Mouse (Mus musculus) heart, postnatal 0 days (tissue): ENCODE results near the gene Fign. TPM values are rescaled to one million over a fixed set of nuclear protein-coding genes. Genes with fewer than 3 reads are reported as not detected.

Source experiments
- ATAC-seq: fragments of 200-750 bp; cut with Nextera tagmentation; 2 replicates; pipeline ENCODE4 v1.8.0; 2017; ENCODE audit warnings: low read depth, moderate number of reproducible peaks, moderate library complexity; ENCODE audit not compliant: insufficient read depth
- DNase-seq: peaks from one replicate; pipeline ENCODE4 v3.0.0-alpha.2; 2016; ENCODE audit warnings: low spot score
- H3K27ac ChIP-seq: fragments of 300-500 bp; sonication (generic); 2 replicates; pipeline ENCODE4 v1.5.1; 2014; ENCODE audit warnings: low read depth, mild to moderate bottlenecking
- H3K27me3 ChIP-seq: fragments of 300-500 bp; sonication (generic); 2 replicates; pipeline ENCODE4 v1.6.1; 2014; ENCODE audit warnings: low read length, mixed read lengths; ENCODE audit not compliant: control insufficient read depth, insufficient read depth
- H3K36me3 ChIP-seq: fragments of 300-500 bp; sonication (generic); replicated peaks from 2 replicates; pipeline ENCODE4 v1.6.1; 2014; ENCODE audit warnings: low read length, mixed read lengths; ENCODE audit not compliant: control insufficient read depth, insufficient read depth
- H3K4me1 ChIP-seq: fragments of 300-500 bp; sonication (generic); 2 replicates; pipeline ENCODE4 v1.6.1; 2014; ENCODE audit warnings: antibody characterized with exemption; ENCODE audit not compliant: control insufficient read depth, insufficient read depth
- H3K4me2 ChIP-seq: fragments of 300-500 bp; sonication (generic); 2 replicates; pipeline ENCODE4 v1.6.1; 2014; ENCODE audit warnings: low read depth, mild to moderate bottlenecking, low read length, moderate library complexity
- H3K4me3 ChIP-seq: fragments of 300-500 bp; sonication (generic); 2 replicates; pipeline ENCODE4 v1.5.1; 2014; ENCODE audit warnings: low read depth, low read length
- H3K9ac ChIP-seq: fragments of 300-500 bp; sonication (generic); replicated peaks from 2 replicates; pipeline ENCODE4 v1.6.1; 2014; ENCODE audit warnings: low read depth, low read length, mixed read lengths
- H3K9me3 ChIP-seq: fragments of 300-500 bp; sonication (generic); replicated peaks from 2 replicates; pipeline ENCODE4 v1.6.1; 2016; ENCODE audit warnings: low read length; ENCODE audit not compliant: control insufficient read depth
- CTCF ChIP-seq: IDR thresholded peaks from 2 replicates; pipeline ENCODE4 v1.5.1; 2016; ENCODE audit warnings: antibody characterized with exemption, control low read depth, low read depth
- EP300 ChIP-seq: IDR thresholded peaks from 2 replicates; pipeline ENCODE4 v1.6.1; 2016; ENCODE audit warnings: antibody characterized with exemption, low read depth
- WGBS: fragments of 180-500 bp; shearing (Covaris S2); extraction: QIAGEN DNeasy Blood & Tissue Kit; methylation state at CpG from one replicate; pipeline ENCODE4 v1.1.7; 2014; 5-methylcytosine and 5-hydroxymethylcytosine counted together
- polyA plus RNA-seq: library from polyadenylated mRNA; unstranded; fragments of >200 nt; fragmentation: Nextera tagmentation; extraction: Ambion mirVana; gene quantifications from 2 replicates; pipeline ENCODE4 v1.2.1, GENCODE M21; 2015
- total RNA-seq: library from RNA; depleted of rRNA; stranded (reverse); fragments of >200 nt; gene quantifications from 2 replicates; pipeline ENCODE4 v1.2.3, GENCODE M21; 2014; ENCODE audit warnings: low replicate concordance

Fign gene
- total and polyA plus RNA-seq, 2 experiments from 2014 or later: 5.2 to 6.4 TPM

DNA sequence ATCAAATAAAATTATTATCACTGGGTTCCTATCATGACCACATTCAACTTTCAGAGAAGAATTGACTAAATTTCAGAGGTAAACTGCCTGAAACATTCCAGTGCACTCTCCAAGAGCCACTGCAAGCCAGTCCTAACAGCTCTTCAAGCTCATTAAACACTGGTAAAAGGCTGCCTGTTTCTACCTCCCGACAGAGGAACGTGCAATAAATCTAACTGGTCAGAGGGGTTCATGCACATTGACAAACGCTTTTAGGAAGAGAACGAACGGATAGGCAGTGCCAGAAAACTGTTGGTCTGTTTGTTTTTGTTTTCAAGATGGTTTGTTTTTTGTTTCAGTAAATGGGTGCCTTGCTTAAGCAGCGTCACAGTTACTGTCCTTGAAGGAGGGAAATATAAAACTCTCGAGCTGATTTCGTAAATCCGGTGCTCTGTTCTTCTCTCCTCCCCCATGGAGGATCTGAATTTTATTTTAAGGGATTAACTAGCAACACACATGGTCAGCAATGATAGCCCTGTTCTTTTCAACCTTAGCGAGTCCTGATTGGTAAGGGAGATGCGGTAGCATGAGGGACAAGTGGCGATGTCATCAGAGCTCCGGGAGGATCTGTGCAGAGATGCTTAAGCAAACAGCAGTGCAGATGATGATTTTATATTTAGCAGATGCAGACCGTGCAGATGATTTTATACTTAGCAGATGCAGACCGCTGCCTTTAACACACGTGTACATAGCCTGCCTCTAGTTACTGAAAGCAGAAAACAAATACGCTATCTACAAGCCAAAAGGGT lies 23.0 kb downstream of the Fign start:
- no peak overlapping the region for H3K27ac ChIP-seq
- no peak overlapping the region for H3K9ac ChIP-seq
- no peaks in the 10 kb centered on the region for H3K27me3 ChIP-seq
- 54% methylated on average over 17 of the region's 17 CpGs for WGBS
- H3K4me3 ChIP-seq: 0 out of 2 replicates have a peak overlapping the region, but pooled peaks have one; percentile 0
- H3K36me3 ChIP-seq: no peaks in the 10 kb centered on the region
- DNase-seq: no peak
- peaks cover 5% of the 10 kb centered on the region for H3K4me1 ChIP-seq
- peak overlapping the region; percentile 24 for H3K4me2 ChIP-seq
- ATAC-seq: no peak
- TF ChIP-seq EP300: no peak
- TF ChIP-seq CTCF: no peak
- H3K9me3 ChIP-seq: no peaks in the 10 kb centered on the region

DNA sequence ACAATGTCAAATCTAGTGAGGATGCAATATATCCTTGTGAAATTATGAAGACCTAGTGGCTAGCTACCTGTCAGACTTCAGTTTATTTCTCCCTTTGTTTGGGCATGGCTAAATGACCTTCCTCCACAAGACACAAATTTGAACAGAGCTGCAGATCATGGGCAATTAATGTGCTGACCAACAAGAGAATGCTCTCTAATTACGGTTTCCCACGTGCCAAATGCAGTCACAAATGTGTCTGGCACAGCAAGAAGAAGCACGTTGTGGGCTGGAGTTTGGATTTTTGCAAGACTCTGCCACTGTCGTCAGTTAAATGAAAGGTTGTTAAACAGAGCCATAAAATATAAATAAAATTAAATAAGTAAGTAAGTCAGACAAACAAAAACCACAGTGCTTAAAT lies 25.7 kb downstream of the Fign start:
- Histone ChIP-seq H3K9ac (no peak overlapping the region), H3K4me3 (no peak overlapping the region), H3K4me1 (peaks cover 4% of the 10 kb centered on the region), H3K27ac (no peak overlapping the region), H3K9me3 (no peaks in the 10 kb centered on the region), H3K4me2 (no peak overlapping the region), H3K36me3 (no peaks in the 10 kb centered on the region), H3K27me3 (no peaks in the 10 kb centered on the region)
- no peak for TF ChIP-seq EP300
- TF ChIP-seq CTCF: no peak
- WGBS: 74% methylated on average over 4 of the region's 4 CpGs
- no peak for ATAC-seq
- DNase-seq: no peak

DNA sequence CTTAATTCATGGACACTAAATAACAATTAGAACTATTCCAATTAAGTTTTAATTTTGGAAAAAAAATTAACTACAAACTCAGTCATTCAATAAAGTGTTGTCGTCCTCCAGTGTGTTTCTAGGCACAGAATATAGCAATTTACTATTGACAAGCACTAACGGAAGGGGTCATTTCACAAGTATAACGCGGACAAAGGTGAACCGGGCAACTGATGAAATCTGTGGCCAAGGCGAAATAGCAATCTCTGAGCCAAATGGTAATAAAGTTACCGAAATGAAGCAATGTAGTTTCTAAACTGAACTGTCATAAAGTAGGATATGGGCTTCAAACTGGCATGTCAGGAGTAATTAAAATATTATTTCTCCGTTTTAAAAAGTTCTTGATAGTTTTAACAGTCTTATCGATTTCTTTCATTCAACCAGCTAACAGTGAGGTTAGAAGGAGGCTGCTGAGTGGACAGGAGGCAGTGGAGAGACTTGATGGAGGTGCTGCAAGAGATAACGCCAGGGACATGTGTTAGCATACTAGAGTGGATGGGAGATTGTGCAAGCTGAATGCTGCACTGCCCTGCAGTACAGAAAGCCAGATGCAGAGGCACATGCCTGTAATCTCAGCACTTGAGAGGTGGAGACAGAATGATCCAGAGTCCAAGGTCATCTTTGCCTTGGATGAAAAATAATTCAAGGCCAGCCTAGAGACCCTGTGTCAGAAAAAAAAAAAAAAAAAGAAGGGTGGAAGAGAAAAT lies 27.7 kb downstream of the Fign start:
- peak overlapping the region; percentile 78 for H3K27ac ChIP-seq
- peak overlapping the region; percentile 48 for H3K4me2 ChIP-seq
- 40% methylated on average over 10 of the region's 10 CpGs for WGBS
- H3K9me3 ChIP-seq: no peaks in the 10 kb centered on the region
- no peak overlapping the region for H3K4me3 ChIP-seq
- H3K4me1 ChIP-seq: peaks cover 2% of the 10 kb centered on the region; the same call in 1 of the 2 replicates
- no peaks in the 10 kb centered on the region for H3K27me3 ChIP-seq
- DNase-seq (peak; percentile 83), ATAC-seq (peak; percentile 94)
- TF ChIP-seq CTCF (no peak), EP300 (peak; percentile 82)
- H3K36me3 ChIP-seq: no peaks in the 10 kb centered on the region
- H3K9ac ChIP-seq: no peak overlapping the region

- DNase-seq (no peak), ATAC-seq (no peak)
- no peak overlapping the region for H3K27ac ChIP-seq
- H3K9ac ChIP-seq: no peak overlapping the region
- H3K27me3 ChIP-seq: no peaks in the 10 kb centered on the region
- H3K36me3 ChIP-seq: no peaks in the 10 kb centered on the region
- no peak overlapping the region for H3K4me2 ChIP-seq
- no peak for TF ChIP-seq CTCF
- H3K4me3 ChIP-seq: no peak overlapping the region
- 92% methylated on average over 4 of the region's 4 CpGs for WGBS
- peaks cover 19% of the 10 kb centered on the region; the same call in 1 of the 2 replicates for H3K4me1 ChIP-seq
- H3K9me3 ChIP-seq: no peaks in the 10 kb centered on the region
Measured at GRCm38 (mm10) chr2:64065511-64065910, 32.3 kb downstream of the Fign start.

DNA sequence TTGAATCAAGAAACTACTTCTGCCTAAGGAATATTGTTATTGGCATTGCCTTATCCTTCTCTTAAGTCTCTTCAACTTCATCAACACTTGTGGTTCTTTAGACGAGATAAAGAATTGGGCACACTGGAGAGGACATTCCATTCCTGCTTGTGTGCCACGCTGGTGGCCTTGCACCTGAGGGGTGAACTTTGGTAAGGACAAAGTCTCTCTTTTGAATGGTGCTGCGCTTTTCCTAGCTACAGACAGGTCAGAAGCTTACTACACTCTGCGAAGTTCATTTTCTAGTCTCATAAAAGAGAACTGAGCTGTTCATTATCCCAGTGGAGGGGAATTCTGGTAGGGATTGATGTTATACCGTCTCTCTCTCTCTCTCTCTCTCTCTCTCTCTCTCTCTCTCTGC lies 38.4 kb downstream of the Fign start:
- no peak for ATAC-seq
- no peak overlapping the region for H3K9ac ChIP-seq
- H3K27ac ChIP-seq: peak overlapping the region; percentile 68
- H3K4me3 ChIP-seq: no peak overlapping the region
- TF ChIP-seq EP300 (peak; percentile 21; the same call in 1 of the 2 replicates), CTCF (no peak)
- H3K27me3 ChIP-seq: no peaks in the 10 kb centered on the region
- H3K4me1 ChIP-seq: peaks cover 38% of the 10 kb centered on the region
- H3K9me3 ChIP-seq: no peaks in the 10 kb centered on the region
- WGBS: 59% methylated on average over 5 of the region's 5 CpGs
- no peak overlapping the region for H3K4me2 ChIP-seq
- no peaks in the 10 kb centered on the region for H3K36me3 ChIP-seq
- no peak for DNase-seq
